Mouse (Mus musculus): Measurements from ENCODE around the gene Dcakd.

Gene Dcakd

GRCm38 (mm10) chr11:103006286-103007000, 21.7 kb downstream of the Dcakd start:
- DNase-seq (ENCODE audit: low spot score in 2 of 2) = no peak

- no peak for DNase-seq (ENCODE audit: low spot score in 2 of 2)
These were observed 22.7 kb downstream of the Dcakd start for GRCm38 (mm10) chr11:103005254-103005981.

- no peak for DNase-seq (ENCODE audit: low spot score in 2 of 2)
These were observed 23.3 kb downstream of the Dcakd start for GRCm38 (mm10) chr11:103004852-103005251.

- peak; percentile 55 to 87 for DNase-seq (ENCODE audit: low spot score in 2 of 2)
These were observed 24.9 kb downstream of the Dcakd start for GRCm38 (mm10) chr11:103003210-103003609.

- DNase-seq (ENCODE audit: low spot score in 2 of 2) = no peak
These were observed 27.1 kb downstream of the Dcakd start for GRCm38 (mm10) chr11:103001063-103001462.

- DNase-seq (ENCODE audit: low spot score in 2 of 2) = no peak
These were observed 28.0 kb downstream of the Dcakd start for GRCm38 (mm10) chr11:103000111-103000510.

GRCm38 (mm10) chr11:102999317-102999970, 28.7 kb downstream of the Dcakd start:
- no peak for DNase-seq (ENCODE audit: low spot score in 2 of 2)

- DNase-seq (ENCODE audit: low spot score in 2 of 2) = no peak
These were observed 29.4 kb downstream of the Dcakd start for GRCm38 (mm10) chr11:102998577-102999316.

- no peak for DNase-seq (ENCODE audit: low spot score in 2 of 2)
These were observed 29.9 kb downstream of the Dcakd start for GRCm38 (mm10) chr11:102998254-102998576.

GRCm38 (mm10) chr11:102996991-102997770, 31.0 kb downstream of the Dcakd start:
- no peak for DNase-seq (ENCODE audit: low spot score in 2 of 2)

GRCm38 (mm10) chr11:102996385-102996784, 31.7 kb downstream of the Dcakd start:
- peak in 1 of 2 experiments; percentile 64 for DNase-seq (ENCODE audit: low spot score in 2 of 2)

- no peak for DNase-seq (ENCODE audit: low spot score in 2 of 2)
These were observed 33.2 kb downstream of the Dcakd start for GRCm38 (mm10) chr11:102994952-102995351.

GRCm38 (mm10) chr11:102993420-102994029, 34.6 kb downstream of the Dcakd start:
- DNase-seq (ENCODE audit: low spot score in 2 of 2) = no peak

- peak; percentile 41 to 67 for DNase-seq (ENCODE audit: low spot score in 2 of 2)
These were observed 35.2 kb downstream of the Dcakd start for GRCm38 (mm10) chr11:102992940-102993339.

- no peak for DNase-seq (ENCODE audit: low spot score in 2 of 2)
These were observed 36.5 kb downstream of the Dcakd start for GRCm38 (mm10) chr11:102991681-102992080.

GRCm38 (mm10) chr11:102990152-102990663, 37.9 kb downstream of the Dcakd start:
- DNase-seq (ENCODE audit: low spot score in 2 of 2) = peak in 1 of 2 experiments; percentile 40

GRCm38 (mm10) chr11:102989641-102990151, 38.4 kb downstream of the Dcakd start:
- DNase-seq (ENCODE audit: low spot score in 2 of 2) = no peak

- no peak for DNase-seq (ENCODE audit: low spot score in 2 of 2)
These were observed 43.0 kb downstream of the Dcakd start for GRCm38 (mm10) chr11:102985160-102985559.

- DNase-seq (ENCODE audit: low spot score in 2 of 2) = no peak
These were observed 43.5 kb downstream of the Dcakd start for GRCm38 (mm10) chr11:102984615-102985014.

- DNase-seq (ENCODE audit: low spot score in 2 of 2) = no peak
These were observed 44.0 kb downstream of the Dcakd start for GRCm38 (mm10) chr11:102984086-102984485.
